Mouse (Mus musculus) adipocyte (in vitro differentiated cells): ENCODE data around the gene Cln6.
"Not testable (repeated sequence)": the region's sequence is repeated elsewhere in the genome, so short reads cannot be mapped to it uniquely, and the experiment has no call there.

Source experiments
- DNase-seq: peaks from one replicate; pipeline ENCODE4 v3.0.0-alpha.2; 2016; ENCODE audit warnings: low spot score

The Cln6 gene

DNA sequence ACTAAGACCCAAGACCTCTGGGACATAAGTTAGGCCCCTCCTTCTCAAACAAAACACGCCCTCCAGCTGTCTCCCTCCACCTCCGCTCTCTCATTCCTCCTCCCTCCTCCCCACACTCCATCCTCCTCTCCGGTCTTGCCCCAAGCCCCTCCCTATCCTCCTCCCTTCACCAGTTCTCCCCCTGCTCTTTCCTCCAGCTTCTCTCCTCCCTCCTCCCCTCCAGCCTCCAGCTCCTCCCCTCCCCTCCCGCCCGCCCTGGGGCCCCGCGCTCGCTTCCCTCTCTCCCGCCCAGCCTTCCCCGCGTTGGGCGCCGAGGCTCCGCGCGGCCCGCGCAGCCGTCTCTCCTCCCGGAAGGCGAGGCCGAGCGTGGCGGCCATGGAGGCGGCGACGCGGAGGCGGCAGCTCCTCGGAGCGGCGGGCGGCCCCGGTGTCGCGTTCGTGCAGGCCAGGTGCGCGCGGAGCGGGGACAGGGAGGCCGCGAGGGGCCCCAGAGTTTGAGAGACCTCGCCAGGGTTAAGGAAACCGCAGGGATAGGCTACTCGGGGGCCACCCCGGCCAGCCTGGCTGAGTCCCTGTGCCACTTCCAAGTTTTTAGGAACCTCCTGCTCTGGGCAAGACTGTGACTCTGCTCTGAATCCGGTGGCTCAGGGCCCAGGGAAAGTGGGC is at the start of gene Cln6:
Cln6 (plus strand) TSS at position 280 of the 666 bp plus-strand sequence.
- DNase-seq, result peak; percentile 85

DNA sequence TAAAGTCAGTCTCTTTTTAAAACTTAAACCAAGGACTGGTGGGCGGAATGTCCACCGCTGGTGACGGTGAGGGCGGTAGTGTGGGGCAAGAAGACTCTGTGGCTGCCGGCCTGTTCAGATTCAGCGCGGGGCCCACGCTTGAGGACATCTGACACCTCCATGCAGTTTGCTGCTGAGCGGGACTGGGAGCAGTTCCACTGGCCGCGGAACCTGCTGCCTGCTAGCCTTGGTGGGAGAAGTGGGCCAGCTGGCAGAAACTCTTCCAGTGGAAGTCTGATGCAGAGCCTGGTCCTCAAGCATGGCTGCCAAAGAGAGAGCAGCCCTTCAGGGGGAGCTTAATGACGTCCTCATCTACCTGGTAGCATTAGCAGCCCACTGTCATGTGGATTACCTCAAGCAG is 48.7 kb upstream of the Cln6 start:
- DNase-seq, result no peak

DNA sequence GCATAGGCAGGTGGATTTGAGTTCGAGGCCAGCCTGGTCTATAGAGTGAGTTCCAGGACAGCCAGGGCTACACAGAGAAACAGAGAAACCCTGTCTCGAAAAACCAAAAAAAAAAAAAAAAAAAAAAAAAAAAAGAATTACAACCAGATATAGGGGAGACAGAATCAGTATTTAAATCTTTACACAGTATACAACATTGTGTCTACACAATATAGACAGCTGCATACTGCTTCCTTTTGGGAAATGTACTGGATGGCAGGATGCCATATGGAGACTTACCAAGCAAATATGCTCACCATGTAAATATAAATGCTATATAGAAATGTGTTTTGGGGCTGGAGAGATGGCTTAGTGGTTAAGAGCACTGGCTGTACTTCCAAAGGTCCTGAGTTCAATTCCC is 39.4 kb upstream of the Cln6 start:
- DNase-seq, result not testable (repeated sequence)

- DNase-seq, result no peak
These were observed 28.5 kb upstream of the Cln6 start for GRCm38 (mm10) chr9:62810095-62810494.

GRCm38 (mm10) chr9:62810543-62811515 is 27.8 kb upstream of the Cln6 start:
- no peak for DNase-seq

DNA sequence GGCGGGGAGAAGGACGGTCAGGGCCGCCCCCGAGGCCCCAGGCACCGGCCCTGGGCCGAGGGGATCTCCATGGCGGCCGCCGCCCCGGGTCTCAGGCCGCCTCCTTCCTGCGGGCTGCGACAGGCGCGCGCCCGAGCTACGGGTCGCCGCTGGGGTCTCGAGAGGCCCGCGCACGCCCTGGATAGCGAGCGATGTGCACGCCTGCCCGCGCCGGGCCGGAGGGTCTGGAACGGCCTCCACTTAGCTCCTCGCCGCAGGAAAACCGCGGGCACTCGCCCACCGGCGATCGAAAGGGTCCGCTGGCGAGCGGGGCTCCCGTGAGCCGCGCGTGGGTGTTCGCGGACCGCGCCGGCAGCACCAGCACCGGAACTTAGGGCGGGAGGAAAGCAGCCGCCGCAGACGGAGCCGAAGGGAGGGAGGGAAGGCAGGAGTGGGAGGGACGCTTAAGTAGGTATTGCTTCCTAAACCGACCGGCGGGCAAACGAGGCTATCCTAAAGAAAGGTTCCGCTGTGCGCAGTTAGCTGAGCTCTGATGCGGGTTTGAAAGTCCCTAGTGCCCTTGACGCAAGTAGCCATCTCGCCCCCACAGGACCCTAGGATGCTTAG is 27.0 kb upstream of the Cln6 start, which contains the start of gene Fem1b:
Fem1b (minus strand) TSS at position 419 of the 606 bp plus-strand sequence.
- DNase-seq, result peak; percentile 92

DNA sequence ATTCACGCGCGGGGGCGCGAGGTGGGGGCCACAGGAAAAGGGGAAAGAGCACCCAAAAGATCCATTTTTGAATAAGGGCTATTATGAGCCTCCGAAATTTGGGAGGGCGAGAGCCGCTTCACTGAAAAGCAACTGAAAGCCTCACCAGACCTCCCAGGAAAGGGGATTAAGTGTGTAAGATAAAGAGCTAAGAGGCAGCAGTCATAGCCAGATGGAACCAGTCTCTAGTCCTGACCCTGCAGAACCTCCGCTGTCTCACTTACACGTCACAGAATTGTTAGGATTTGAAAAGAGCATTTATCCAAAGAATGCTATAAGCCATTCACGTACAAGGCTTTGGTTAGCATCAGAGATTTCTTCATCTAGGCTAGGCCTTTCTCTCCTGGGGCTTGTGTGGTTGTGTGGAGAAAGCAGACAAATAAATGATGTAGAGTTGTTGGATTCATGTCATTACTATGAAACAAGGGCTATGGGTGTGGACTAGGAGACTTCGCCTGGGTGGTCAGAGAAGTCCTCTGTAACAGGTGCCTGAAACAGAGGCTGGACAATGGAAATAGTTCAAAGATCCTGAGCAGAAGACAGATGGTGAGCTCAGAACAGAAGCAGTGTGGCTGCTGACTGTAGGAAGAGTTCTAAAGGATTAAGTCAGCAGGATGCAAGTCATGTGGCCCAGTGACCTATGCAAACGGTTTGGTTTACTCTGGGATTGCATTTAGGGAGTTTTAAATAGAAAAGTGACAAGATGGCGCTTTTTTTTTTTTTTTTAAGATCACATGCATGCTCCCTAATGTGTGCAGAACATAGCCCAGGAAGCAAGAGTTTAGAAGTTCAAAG is 26.2 kb upstream of the Cln6 start:
- DNase-seq, result peak; percentile 66

- no peak for DNase-seq
These were observed 23.8 kb upstream of the Cln6 start for GRCm38 (mm10) chr9:62814751-62815150.

GRCm38 (mm10) chr9:62816323-62817098 is 22.1 kb upstream of the Cln6 start:
- no peak for DNase-seq

DNA sequence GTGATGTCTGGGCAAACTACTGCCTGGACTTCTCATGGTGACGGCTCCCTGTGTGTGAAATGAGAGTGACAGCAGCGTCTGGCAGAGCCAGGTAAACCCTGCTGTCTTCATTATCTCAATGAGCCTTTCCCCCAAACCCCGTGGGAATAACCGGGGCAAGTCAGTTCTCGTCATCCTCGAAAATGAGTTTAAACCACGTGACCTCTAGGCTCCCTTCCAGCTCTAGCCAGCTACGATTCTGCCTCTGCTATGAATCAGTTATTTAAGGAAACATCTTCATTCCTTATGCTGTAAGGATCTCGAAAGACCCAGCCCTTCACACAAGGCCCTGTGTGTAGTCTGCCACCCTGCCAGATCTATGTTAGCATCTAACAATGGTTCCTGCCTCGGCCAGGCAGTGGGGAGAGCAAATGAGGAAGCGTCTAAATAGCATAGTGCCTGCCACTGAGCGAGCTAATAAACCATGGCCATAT is 21.4 kb upstream of the Cln6 start:
- DNase-seq, result peak; percentile 89

DNA sequence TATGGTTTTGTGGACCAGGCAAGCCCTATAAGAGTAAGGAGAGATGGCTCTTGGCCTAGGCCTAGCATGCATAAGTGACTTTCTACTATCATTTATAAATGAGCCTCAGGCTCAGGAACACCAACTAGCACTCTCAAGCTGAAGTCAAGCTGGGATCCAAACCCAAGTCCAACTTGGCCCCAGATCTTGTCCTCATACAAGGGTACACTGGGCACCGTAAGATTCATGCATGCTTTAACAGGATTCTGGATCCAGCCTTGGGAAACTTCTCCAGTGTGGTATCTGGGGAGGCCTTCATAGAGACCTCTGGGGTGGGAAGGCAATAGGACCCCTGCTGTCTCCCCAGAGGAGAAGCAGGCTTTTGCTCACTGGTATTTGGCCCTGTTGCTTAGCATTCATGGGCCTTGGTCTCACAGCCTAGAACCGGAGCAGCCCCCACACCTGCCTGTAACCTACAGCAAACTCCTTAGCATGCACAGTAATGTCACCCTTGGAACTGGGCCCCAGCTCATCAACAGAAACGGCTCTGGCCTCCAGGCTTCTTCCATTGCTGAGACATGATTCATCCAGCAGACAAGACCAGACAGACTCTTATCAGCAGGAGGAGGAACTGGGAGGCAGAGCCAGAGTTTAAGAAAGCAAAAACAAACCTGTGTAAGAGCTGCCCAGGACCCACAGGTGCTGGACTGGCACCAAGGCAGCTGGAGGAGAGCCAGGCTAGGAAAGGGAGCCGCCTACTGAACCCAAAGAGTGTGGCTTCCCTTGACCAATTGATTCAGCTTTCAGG is 20.6 kb upstream of the Cln6 start:
- no peak for DNase-seq

DNA sequence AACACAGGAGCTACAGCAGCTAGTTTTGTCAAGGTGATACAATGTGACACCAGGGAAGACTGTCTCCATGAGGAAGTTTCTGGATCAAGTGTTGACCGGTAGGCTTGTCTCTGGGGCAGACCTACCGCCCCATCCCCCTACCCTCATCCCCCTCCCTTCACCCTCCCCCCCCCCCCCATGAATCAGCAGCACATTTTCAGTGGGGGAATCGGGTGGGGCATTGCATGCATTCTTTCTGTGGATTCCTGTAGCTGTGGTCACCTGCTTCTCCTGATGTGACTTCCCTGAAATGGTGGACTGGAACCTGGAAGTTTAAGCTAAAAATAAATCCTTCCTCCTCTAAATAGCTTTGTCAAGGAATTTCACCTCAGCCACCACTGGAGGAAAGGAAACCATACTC is 19.1 kb upstream of the Cln6 start:
- DNase-seq, result no peak

GRCm38 (mm10) chr9:62819910-62820309 is 18.7 kb upstream of the Cln6 start:
- DNase-seq, result not testable (repeated sequence)

GRCm38 (mm10) chr9:62820829-62821228 is 17.8 kb upstream of the Cln6 start:
- DNase-seq, result no peak

GRCm38 (mm10) chr9:62821811-62822210 is 16.8 kb upstream of the Cln6 start:
- DNase-seq, result no peak

GRCm38 (mm10) chr9:62825791-62826393 is 12.7 kb upstream of the Cln6 start:
- no peak for DNase-seq

GRCm38 (mm10) chr9:62826456-62826855 is 12.1 kb upstream of the Cln6 start:
- DNase-seq, result no peak

- peak; percentile 61 for DNase-seq
These were observed 10.5 kb upstream of the Cln6 start for GRCm38 (mm10) chr9:62827939-62828652.

DNA sequence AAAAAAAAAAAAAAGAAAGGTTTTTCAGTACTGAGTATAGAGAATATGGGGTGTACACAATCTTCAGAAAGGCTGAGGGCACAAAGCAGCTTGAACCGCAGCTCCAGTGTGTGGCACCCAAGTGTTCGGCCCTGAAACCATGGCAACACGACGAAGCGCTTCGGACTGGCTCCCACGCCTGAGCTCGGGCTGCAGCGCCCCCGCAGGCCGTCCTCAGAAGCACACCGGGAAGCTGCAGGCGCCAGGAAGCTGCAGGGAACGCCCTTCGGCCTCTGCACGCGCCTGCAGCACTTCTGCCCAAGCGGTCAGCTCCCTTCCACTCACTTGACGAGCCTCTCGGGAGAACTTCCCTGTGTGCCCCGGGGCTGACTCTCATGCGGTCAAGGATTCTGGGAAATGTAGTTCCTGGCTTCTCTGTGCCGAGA is 9.9 kb upstream of the Cln6 start:
- peak; percentile 97 for DNase-seq
